Mouse (Mus musculus): ENCODE data around the gene Crkl.
"Not testable (repeated sequence)": the region's sequence is repeated elsewhere in the genome, so short reads cannot be mapped to it uniquely, and the experiment has no call there.

The Crkl gene

GRCm38 (mm10) chr16:17486505-17486904, 34.7 kb downstream of the Crkl start:
- peak; percentile 36 for DNase-seq (ENCODE audit: low spot score)

- DNase-seq (ENCODE audit: low spot score) = no peak
These were observed 37.0 kb downstream of the Crkl start for GRCm38 (mm10) chr16:17488478-17489468.

GRCm38 (mm10) chr16:17489469-17490111, 37.8 kb downstream of the Crkl start, which contains the start of gene Aifm3:
Gene Aifm3 (plus strand): TSS chr16:17489611.
- no peak for DNase-seq (ENCODE audit: low spot score)

- no peak for DNase-seq (ENCODE audit: low spot score)
These were observed 39.4 kb downstream of the Crkl start for GRCm38 (mm10) chr16:17491154-17491553.

- no peak for DNase-seq (ENCODE audit: low spot score)
These were observed 40.2 kb downstream of the Crkl start for GRCm38 (mm10) chr16:17491896-17492561.

- peak; percentile 52 for DNase-seq (ENCODE audit: low spot score)
These were observed 44.9 kb downstream of the Crkl start for GRCm38 (mm10) chr16:17496499-17497305.

- DNase-seq (ENCODE audit: low spot score) = no peak
These were observed 47.6 kb downstream of the Crkl start for GRCm38 (mm10) chr16:17499249-17499883.

GRCm38 (mm10) chr16:17502681-17503080, 50.9 kb downstream of the Crkl start:
- DNase-seq (ENCODE audit: low spot score) = no peak

- DNase-seq (ENCODE audit: low spot score) = no peak
These were observed 55.3 kb downstream of the Crkl start for GRCm38 (mm10) chr16:17507018-17507552.

GRCm38 (mm10) chr16:17508031-17508430, 56.2 kb downstream of the Crkl start:
- DNase-seq (ENCODE audit: low spot score) = not testable (repeated sequence)

- peak; percentile 89 for DNase-seq (ENCODE audit: low spot score)
These were observed 56.9 kb downstream of the Crkl start, which contains the start of gene Lztr1 for GRCm38 (mm10) chr16:17508546-17509239. Gene Lztr1 (plus strand): TSS chr16:17508688.

- no peak for DNase-seq (ENCODE audit: low spot score)
These were observed 57.4 kb downstream of the Crkl start for GRCm38 (mm10) chr16:17509240-17509597.

- DNase-seq (ENCODE audit: low spot score) = no peak
These were observed 58.4 kb downstream of the Crkl start for GRCm38 (mm10) chr16:17510143-17510542.

- no peak for DNase-seq (ENCODE audit: low spot score)
These were observed 58.9 kb downstream of the Crkl start for GRCm38 (mm10) chr16:17510686-17511085.

GRCm38 (mm10) chr16:17511431-17511830, 59.6 kb downstream of the Crkl start:
- DNase-seq (ENCODE audit: low spot score) = no peak

GRCm38 (mm10) chr16:17518910-17519309, 67.1 kb downstream of the Crkl start:
- DNase-seq (ENCODE audit: low spot score) = no peak

- no peak for DNase-seq (ENCODE audit: low spot score)
These were observed 72.4 kb downstream of the Crkl start for GRCm38 (mm10) chr16:17524156-17524555.

GRCm38 (mm10) chr16:17525524-17525923, 73.7 kb downstream of the Crkl start:
- DNase-seq (ENCODE audit: low spot score) = no peak

- DNase-seq (ENCODE audit: low spot score) = no peak
These were observed 74.4 kb downstream of the Crkl start for GRCm38 (mm10) chr16:17526223-17526622.

GRCm38 (mm10) chr16:17527606-17528005, 75.8 kb downstream of the Crkl start:
- no peak for DNase-seq (ENCODE audit: low spot score)

All from urinary bladder, postnatal 14 days (tissue).